Mouse (Mus musculus): Measurements from ENCODE around the gene Ccdc169. TPM values are rescaled to one million over a fixed set of nuclear protein-coding genes. Genes with fewer than 3 reads are reported as not detected.
"Not testable (repeated sequence)": the region's sequence is repeated elsewhere in the genome, so short reads cannot be mapped to it uniquely, and the experiment has no call there.

Ccdc169 gene
- polyA plus RNA-seq, 1 experiment from 2014 or later, result not detected

- not testable (repeated sequence) for ATAC-seq (ENCODE audit: insufficient read depth); H3K4me1 ChIP-seq (replicated peaks); H3K36me3 ChIP-seq (replicated peaks); H3K4me2 ChIP-seq; H3K27me3 ChIP-seq; H3K9ac ChIP-seq; H3K27ac ChIP-seq (replicated peaks); H3K9me3 ChIP-seq (replicated peaks); H3K4me3 ChIP-seq (replicated peaks)
- WGBS (ENCODE audit: insufficient replicate concordance), result 66% methylated on average over 11 of the region's 11 CpGs
Observed at GRCm38 (mm10) chr3:55203621-55204020, 66.5 kb downstream of the Ccdc169 start.

- Histone ChIP-seq H3K4me3 (replicated peaks) (no peak overlapping the region), H3K36me3 (replicated peaks) (no peaks in the 10 kb centered on the region), H3K9me3 (replicated peaks) (no peaks in the 10 kb centered on the region), H3K4me2 (no peak overlapping the region), H3K4me1 (replicated peaks) (no peaks in the 10 kb centered on the region), H3K27me3 (no peaks in the 10 kb centered on the region), H3K27ac (replicated peaks) (no peak overlapping the region), H3K9ac (no peak overlapping the region)
- WGBS (ENCODE audit: insufficient replicate concordance), result 72% methylated on average over 2 of the region's 2 CpGs
- no peak for ATAC-seq (ENCODE audit: insufficient read depth)
Observed at GRCm38 (mm10) chr3:55206413-55206812, 69.3 kb downstream of the Ccdc169 start.

- no peak for ATAC-seq (ENCODE audit: insufficient read depth)
- Histone ChIP-seq H3K9me3 (replicated peaks) (no peaks in the 10 kb centered on the region), H3K4me1 (replicated peaks) (no peaks in the 10 kb centered on the region), H3K4me2 (no peak overlapping the region), H3K27me3 (no peaks in the 10 kb centered on the region), H3K27ac (replicated peaks) (no peak overlapping the region), H3K36me3 (replicated peaks) (no peaks in the 10 kb centered on the region), H3K4me3 (replicated peaks) (no peak overlapping the region), H3K9ac (no peak overlapping the region)
- 59% methylated on average over 6 of the region's 6 CpGs for WGBS (ENCODE audit: insufficient replicate concordance)
Observed at GRCm38 (mm10) chr3:55207665-55208064, 70.5 kb downstream of the Ccdc169 start.

- no peaks in the 10 kb centered on the region for H3K27me3 ChIP-seq
- no peaks in the 10 kb centered on the region for H3K9me3 ChIP-seq (replicated peaks)
- H3K9ac ChIP-seq, result no peak overlapping the region
- no peaks in the 10 kb centered on the region for H3K4me1 ChIP-seq (replicated peaks)
- H3K4me2 ChIP-seq, result no peak overlapping the region
- H3K27ac ChIP-seq (replicated peaks), result no peak overlapping the region
- no peak for ATAC-seq (ENCODE audit: insufficient read depth)
- no peaks in the 10 kb centered on the region for H3K36me3 ChIP-seq (replicated peaks)
- no peak overlapping the region for H3K4me3 ChIP-seq (replicated peaks)
- WGBS (ENCODE audit: insufficient replicate concordance), result 18% methylated on average over 2 of the region's 2 CpGs
Observed at GRCm38 (mm10) chr3:55212254-55212653, 75.1 kb downstream of the Ccdc169 start.

- 52% methylated on average over 4 of the region's 4 CpGs for WGBS (ENCODE audit: insufficient replicate concordance)
- ATAC-seq (ENCODE audit: insufficient read depth), result no peak
- no peak overlapping the region for H3K9ac ChIP-seq
- H3K4me1 ChIP-seq (replicated peaks), result no peaks in the 10 kb centered on the region
- H3K27me3 ChIP-seq, result no peaks in the 10 kb centered on the region
- H3K4me2 ChIP-seq, result no peak overlapping the region
- no peak overlapping the region for H3K27ac ChIP-seq (replicated peaks)
- H3K36me3 ChIP-seq (replicated peaks), result no peaks in the 10 kb centered on the region
- no peaks in the 10 kb centered on the region for H3K9me3 ChIP-seq (replicated peaks)
- H3K4me3 ChIP-seq (replicated peaks), result no peak overlapping the region
Observed at GRCm38 (mm10) chr3:55213785-55214184, 76.6 kb downstream of the Ccdc169 start.

GRCm38 (mm10) chr3:55214413-55214812, 77.3 kb downstream of the Ccdc169 start:
- WGBS (ENCODE audit: insufficient replicate concordance), result 69% methylated on average over 6 of the region's 6 CpGs
- no peaks in the 10 kb centered on the region for H3K4me1 ChIP-seq (replicated peaks)
- no peak overlapping the region for H3K4me2 ChIP-seq
- H3K36me3 ChIP-seq (replicated peaks), result no peaks in the 10 kb centered on the region
- H3K9ac ChIP-seq, result no peak overlapping the region
- ATAC-seq (ENCODE audit: insufficient read depth), result no peak
- no peaks in the 10 kb centered on the region for H3K27me3 ChIP-seq
- H3K4me3 ChIP-seq (replicated peaks), result no peak overlapping the region
- H3K9me3 ChIP-seq (replicated peaks), result no peaks in the 10 kb centered on the region
- no peak overlapping the region for H3K27ac ChIP-seq (replicated peaks)

- no peak overlapping the region for H3K27ac ChIP-seq (replicated peaks)
Observed at GRCm38 (mm10) chr3:55222502-55222901, 85.4 kb downstream of the Ccdc169 start.

More at GRCm38 (mm10) chr3:55222502-55222901, 85.4 kb downstream of the Ccdc169 start:
- Histone ChIP-seq H3K4me1 (replicated peaks) (no peaks in the 10 kb centered on the region), H3K36me3 (replicated peaks) (no peaks in the 10 kb centered on the region), H3K9me3 (replicated peaks) (no peaks in the 10 kb centered on the region), H3K27me3 (no peaks in the 10 kb centered on the region), H3K9ac (no peak overlapping the region), H3K4me3 (replicated peaks) (no peak overlapping the region), H3K4me2 (no peak overlapping the region)
- WGBS (ENCODE audit: insufficient replicate concordance), result 60% methylated on average over 2 of the region's 2 CpGs
- ATAC-seq (ENCODE audit: insufficient read depth), result no peak

Small RNAs within 50 kb of the gene (microRNA-seq; reads per million reads assigned to microRNA genes)
- not detected for gene Gm22029

Other genes with a start within 250 kb of the Ccdc169 start
- gene Sertm1, start 221.5 kb upstream of the Ccdc169 start, polyA plus RNA-seq (2015; fragmentation: Nextera tagmentation; extraction: Ambion mirVana), result 0.23 and 0.41 TPM in 2 replicates
- 0.53 and 0.56 TPM in 2 replicates for gene Ccna1, start 81.8 kb upstream of the Ccdc169 start, polyA plus RNA-seq (2015; fragmentation: Nextera tagmentation; extraction: Ambion mirVana)
- 7.1 and 7.7 TPM in 2 replicates for gene Spg20, start 25.2 kb upstream of the Ccdc169 start, polyA plus RNA-seq (2015; fragmentation: Nextera tagmentation; extraction: Ambion mirVana)
- not detected in 2 replicates for gene Sohlh2, start 44.7 kb downstream of the Ccdc169 start, polyA plus RNA-seq (2015; fragmentation: Nextera tagmentation; extraction: Ambion mirVana)
- gene Dclk1, start 105.0 kb downstream of the Ccdc169 start, polyA plus RNA-seq (2015; fragmentation: Nextera tagmentation; extraction: Ambion mirVana), result 1.6 and 1.9 TPM in 2 replicates

All from liver, embryonic 15.5 days (tissue).